In the genomic region with DNA sequence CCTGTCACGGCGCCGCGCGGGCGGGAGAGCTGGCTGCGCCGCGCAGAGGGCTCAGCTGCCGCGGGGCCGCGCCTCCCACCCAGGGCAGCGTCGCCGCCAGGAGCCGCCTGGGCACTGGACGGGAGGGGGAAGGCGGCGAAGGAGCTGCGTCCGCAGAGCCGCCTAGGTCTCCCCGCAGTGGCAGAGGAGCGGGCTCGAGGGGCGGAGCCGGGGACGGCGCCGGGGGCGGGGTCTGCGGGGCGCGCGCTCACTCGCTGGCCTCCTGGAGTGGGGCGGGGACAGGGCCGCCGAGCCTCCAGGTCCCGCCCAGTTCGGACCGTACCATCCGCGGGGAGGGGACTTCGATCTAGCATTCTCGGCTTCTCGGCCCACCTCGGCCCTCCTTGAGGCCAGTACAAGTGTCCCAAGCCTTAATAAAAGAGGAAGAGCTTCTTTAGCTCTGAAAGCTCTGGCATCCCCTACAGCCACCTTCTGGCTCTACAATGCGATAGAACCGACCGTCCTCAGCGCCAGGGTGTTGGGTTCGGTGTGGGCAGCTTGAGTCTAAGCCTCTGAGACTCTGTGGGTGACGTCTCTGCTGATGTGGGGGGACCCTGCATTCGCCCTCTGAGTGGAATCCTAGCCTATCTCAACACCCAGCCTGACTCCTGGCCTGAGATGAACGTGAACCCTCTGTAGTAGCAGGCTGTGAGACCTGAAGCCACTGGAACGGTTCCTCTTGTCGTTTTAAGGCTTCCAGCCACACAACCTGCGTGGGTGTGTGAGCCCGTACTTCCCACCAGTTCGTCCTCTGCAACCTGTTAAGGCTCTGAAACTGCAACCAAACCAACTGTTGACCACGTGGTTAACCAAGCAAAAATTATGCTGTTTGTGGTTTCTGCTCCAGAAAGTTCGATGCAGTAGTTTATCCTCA, we compare ENCODE assay signal across 8 mouse cellular contexts. TPM values are rescaled to one million over a fixed set of nuclear protein-coding genes. Genes with fewer than 3 reads are reported as not detected.
DNase-seq lines count a peak whose midpoint lies in the region; ATAC-seq lines count a peak whose summit lies in the region.

TSS of gene Atp8a1 (minus strand) at position 182 of the 913 bp plus-strand sequence.

- ATAC-seq in hindbrain, embryonic 16.5 days = peak; percentile 96

- H3K27ac ChIP-seq in hindbrain, embryonic 16.5 days (ENCODE audit: low read depth, low read length) = peak within 1 kb of the TSS; percentile 92

- peak within 1 kb of the TSS; percentile 95 for H3K9ac ChIP-seq in hindbrain, embryonic 16.5 days (ENCODE audit: low read depth, low read length)

- DNase-seq in WW6 (ENCODE audit: low read depth, low spot score) = peak; percentile 74
- peak; percentile 98 to 99 for DNase-seq in cerebellum, postnatal 4 days (ENCODE audit: low spot score in 2 of 2)
- DNase-seq in gastrocnemius, adult 18-20 months (ENCODE audit: low spot score) = peak; percentile 98
- peak; percentile 97 for DNase-seq in left cerebral cortex, adult 11 months (ENCODE audit: low spot score)
- DNase-seq in lung, postnatal 36 days = peak; percentile 99
- peak; percentile 99 for DNase-seq in retina, embryonic 14.5 days (ENCODE audit: low spot score)
- peak; percentile 99 for DNase-seq in thymus, postnatal 36 days

- peaks cover 27% of the 10 kb centered on the region for H3K4me1 ChIP-seq in hindbrain, embryonic 16.5 days (ENCODE audit: control insufficient read depth, insufficient read depth, low read depth, low read length)

- H3K4me2 ChIP-seq in hindbrain, embryonic 16.5 days (ENCODE audit: low read length) = peak within 1 kb of the TSS; percentile 94

- no peaks in the 10 kb centered on the region for H3K9me3 ChIP-seq in hindbrain, embryonic 16.5 days (ENCODE audit: control insufficient read depth, low read length)

- WGBS in hindbrain, embryonic 16.5 days = under 1% methylated on average over 43 of the region's 64 CpGs

- H3K36me3 ChIP-seq in hindbrain, embryonic 16.5 days (ENCODE audit: control insufficient read depth, insufficient read depth, low read length) = no peaks in the 10 kb centered on the region

- H3K4me3 ChIP-seq in hindbrain, embryonic 16.5 days (ENCODE audit: low read length) = peak within 1 kb of the TSS; percentile 94

- H3K27me3 ChIP-seq in hindbrain, embryonic 16.5 days (replicated peaks; ENCODE audit: control insufficient read depth, insufficient read depth, low read length) = no peaks in the 10 kb centered on the region

RNA-seq across cellular contexts. Expression of gene Atp8a1, which starts in this region (rescaled TPM):
- 10 to 100 TPM; 60.4 to 75.3 TPM for total RNA-seq in gastrocnemius, adult 18-20 months (2021)
- 50.8 and 55.2 TPM in 2 replicates for polyA plus RNA-seq in hindbrain, embryonic 16.5 days (2015; fragmentation: Nextera tagmentation; extraction: Ambion mirVana)

Comparison
In these comparisons a context has a peak if more than half of its experiments do, and no peak if none do; other contexts are left out.
1. Peak in every context shown above with its lines: DNase-seq, ATAC-seq, H3K4me3 ChIP-seq and H3K27ac ChIP-seq.